In genomic region chr19:6489030-6489429, GRCm38 (mm10) we compare ENCODE assay signal across 8 mouse cellular contexts. TPM values are rescaled to one million over a fixed set of nuclear protein-coding genes. Genes with fewer than 3 reads are reported as not detected.
DNase-seq lines count a peak whose midpoint lies in the region; ATAC-seq and TF ChIP-seq lines count a peak whose summit lies in the region.

No protein-coding gene starts in this region.

- ATAC-seq in embryonic facial prominence, embryonic 14.5 days (ENCODE audit: low read depth), result peak; percentile 59; the same call in 1 of the 2 replicates
- peak; percentile 49; the same call in 1 of the 2 replicates for ATAC-seq in heart, postnatal 0 days (ENCODE audit: insufficient read depth, low read depth)

- H3K36me3 ChIP-seq in embryonic facial prominence, embryonic 14.5 days (ENCODE audit: control insufficient read depth, insufficient read depth, low read length), result no peaks in the 10 kb centered on the region
- no peaks in the 10 kb centered on the region for H3K36me3 ChIP-seq in heart, postnatal 0 days (replicated peaks; ENCODE audit: control insufficient read depth, insufficient read depth, low read length)
- H3K36me3 ChIP-seq in thymus, adult 2 months (ENCODE audit: control insufficient read depth, insufficient read depth, low read length), result no peaks in the 10 kb centered on the region

- peak; percentile 98 for TF ChIP-seq CTCF in bone marrow, adult 2 months (IDR thresholded peaks at IDR 0.05; ENCODE audit: control insufficient read depth, insufficient read depth, low read length)
- TF ChIP-seq CTCF in heart, postnatal 0 days (IDR thresholded peaks at IDR 0.05; ENCODE audit: low read depth), result peak; percentile 99
- TF ChIP-seq CTCF in lung, adult 2 months (IDR thresholded peaks at IDR 0.05; ENCODE audit: insufficient read depth, low read length), result peak; percentile 97
- TF ChIP-seq CTCF in thymus, adult 2 months (IDR thresholded peaks at IDR 0.05; ENCODE audit: borderline replicate concordance, control insufficient read depth, extremely low read depth, insufficient read depth, low read length, poor library complexity), result peak; percentile 77; the same call in 1 of the 2 replicates

- no peak overlapping the region for H3K9ac ChIP-seq in embryonic facial prominence, embryonic 14.5 days (ENCODE audit: low read depth, low read length)
- H3K9ac ChIP-seq in heart, postnatal 0 days (replicated peaks; ENCODE audit: low read depth, low read length), result no peak overlapping the region

- no peak overlapping the region for H3K4me2 ChIP-seq in embryonic facial prominence, embryonic 14.5 days (ENCODE audit: low read depth, low read length)
- H3K4me2 ChIP-seq in heart, postnatal 0 days (ENCODE audit: low read depth, low read length), result no peak overlapping the region

- TF ChIP-seq POLR2A in bone marrow, adult 2 months (IDR thresholded peaks at IDR 0.05; ENCODE audit: borderline replicate concordance, control insufficient read depth, low read depth, low read length), result no peak
- TF ChIP-seq POLR2A in lung, adult 2 months (IDR thresholded peaks at IDR 0.05; ENCODE audit: borderline replicate concordance, extremely low read depth, low read depth, low read length), result no peak
- TF ChIP-seq POLR2A in thymus, adult 2 months (IDR thresholded peaks at IDR 0.05; ENCODE audit: control insufficient read depth, extremely low read depth, insufficient read depth, low read length, poor library complexity), result no peak

- no peaks in the 10 kb centered on the region for H3K9me3 ChIP-seq in embryonic facial prominence, embryonic 14.5 days (ENCODE audit: control insufficient read depth, low read length)
- H3K9me3 ChIP-seq in heart, postnatal 0 days (replicated peaks; ENCODE audit: control insufficient read depth, low read length), result no peaks in the 10 kb centered on the region

- H3K27ac ChIP-seq in bone marrow, adult 2 months (ENCODE audit: control insufficient read depth, insufficient read depth, low read depth, low read length, poor library complexity), result no peak overlapping the region
- H3K27ac ChIP-seq in embryonic facial prominence, embryonic 14.5 days (replicated peaks; ENCODE audit: low read depth, low read length), result no peak overlapping the region
- no peak overlapping the region for H3K27ac ChIP-seq in heart, postnatal 0 days (ENCODE audit: low read depth)
- no peak overlapping the region for H3K27ac ChIP-seq in thymus, adult 2 months (ENCODE audit: control insufficient read depth, insufficient read depth, low read length)

- WGBS in bone marrow, adult 2 months, result 2% methylated on average over 4 of the region's 4 CpGs
- 0% methylated on average over 4 of the region's 4 CpGs for WGBS in embryonic facial prominence, embryonic 14.5 days
- 1% methylated on average over 4 of the region's 4 CpGs for WGBS in heart, postnatal 0 days
- WGBS in lung, adult 2 months, result 2% methylated on average over 4 of the region's 4 CpGs
- 0% methylated on average over 4 of the region's 4 CpGs for WGBS in thymus, adult 2 months

- TF ChIP-seq EP300 in heart, postnatal 0 days (IDR thresholded peaks at IDR 0.05; ENCODE audit: low read depth), result no peak

- H3K27me3 ChIP-seq in embryonic facial prominence, embryonic 14.5 days (replicated peaks; ENCODE audit: control insufficient read depth, insufficient read depth, low read length), result peaks cover 13% of the 10 kb centered on the region; the same call in 1 of the 2 replicates
- peaks cover 59% of the 10 kb centered on the region for H3K27me3 ChIP-seq in heart, postnatal 0 days (ENCODE audit: control insufficient read depth, insufficient read depth, low read length)
- H3K27me3 ChIP-seq in thymus, adult 2 months (ENCODE audit: control insufficient read depth, insufficient read depth, low read length), result no peaks in the 10 kb centered on the region; the same call in 1 of the 2 replicates

- H3K4me3 ChIP-seq in bone marrow, adult 2 months (replicated peaks; ENCODE audit: control insufficient read depth, low read depth, low read length), result no peak overlapping the region
- H3K4me3 ChIP-seq in embryonic facial prominence, embryonic 14.5 days (ENCODE audit: low read depth, low read length), result no peak overlapping the region
- no peak overlapping the region for H3K4me3 ChIP-seq in heart, postnatal 0 days (ENCODE audit: low read depth, low read length)
- H3K4me3 ChIP-seq in lung, adult 2 months (replicated peaks; ENCODE audit: extremely low read depth, low read depth, low read length), result no peak overlapping the region
- no peak overlapping the region for H3K4me3 ChIP-seq in thymus, adult 2 months (ENCODE audit: control insufficient read depth, insufficient read depth, low read length)

- DNase-seq in CD4-positive helper T cell, adult 2 months (ENCODE audit: low read depth, low spot score), result peak; percentile 78
- peak; percentile 90 for DNase-seq in embryonic facial prominence, embryonic 14.5 days (ENCODE audit: low spot score)
- DNase-seq in heart, postnatal 0 days (ENCODE audit: low spot score), result peak; percentile 77
- DNase-seq in kidney, postnatal 25 days, result peak; percentile 82 to 93
- DNase-seq in lung, adult 2 months, result peak; percentile 81
- peak; percentile 42 for DNase-seq in ovary, adult 18-20 months (ENCODE audit: low spot score)
- DNase-seq in thymus, adult 2 months, result peak; percentile 84

- no peaks in the 10 kb centered on the region for H3K4me1 ChIP-seq in bone marrow, adult 2 months (ENCODE audit: control insufficient read depth, insufficient read depth, low read length)
- no peaks in the 10 kb centered on the region for H3K4me1 ChIP-seq in embryonic facial prominence, embryonic 14.5 days (ENCODE audit: control insufficient read depth, insufficient read depth, low read length)
- H3K4me1 ChIP-seq in heart, postnatal 0 days (ENCODE audit: control insufficient read depth, insufficient read depth), result no peaks in the 10 kb centered on the region
- H3K4me1 ChIP-seq in lung, adult 2 months (ENCODE audit: control insufficient read depth, insufficient read depth, low read length), result no peaks in the 10 kb centered on the region
- H3K4me1 ChIP-seq in thymus, adult 2 months (replicated peaks; ENCODE audit: control insufficient read depth, insufficient read depth, low read length), result no peaks in the 10 kb centered on the region

RNA-seq across cellular contexts. Expression of gene Slc22a12, which starts 53.8 kb away (rescaled TPM):
- polyA plus RNA-seq in bone marrow, adult 2 months (2011; ENCODE audit: insufficient read depth, insufficient read length, low replicate concordance, missing spikeins), result 1.0 TPM in 1 of 2 replicates, not detected in the other
- polyA plus RNA-seq in embryonic facial prominence, embryonic 14.5 days (2014; fragmentation: Nextera tagmentation; extraction: Ambion mirVana), result not detected in 2 replicates
- total RNA-seq in heart, postnatal 0 days (2014; rRNA removed; ENCODE audit: low replicate concordance), result not detected in 2 replicates
- not detected in 2 replicates for polyA plus RNA-seq in heart, postnatal 0 days (2015; fragmentation: Nextera tagmentation; extraction: Ambion mirVana)
- polyA plus RNA-seq in lung, adult 2 months (2012; rRNA removed), result 0.62 and 0.65 TPM in 2 replicates
- 0.19 and 0.74 TPM in 2 replicates for polyA plus RNA-seq in thymus, adult 2 months (2012; rRNA removed)
